Mouse (Mus musculus): Measurements from ENCODE around the gene Naif1.

DNA sequence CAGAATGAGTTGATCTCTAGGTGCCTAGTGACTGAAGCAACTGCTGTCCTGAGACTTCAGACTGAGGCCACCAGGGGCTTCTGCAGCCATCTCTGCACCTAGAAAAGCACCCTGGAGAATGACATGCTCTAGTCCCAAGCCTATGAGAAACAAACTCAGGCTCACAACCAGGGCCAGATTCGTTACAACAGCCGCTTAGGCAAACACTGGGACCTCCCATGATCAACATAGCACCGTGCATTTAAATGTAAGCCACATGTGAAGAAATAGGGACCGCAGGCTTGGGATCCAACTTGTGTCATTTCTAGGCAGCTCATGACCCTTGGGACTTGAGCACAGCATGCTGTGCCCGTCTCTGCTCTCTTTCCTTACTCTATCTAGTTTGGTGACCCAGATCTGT is 22.5 kb upstream of the Naif1 start:
- no peak; the same call in 1 of the 2 replicates for TF ChIP-seq CTCF (conservative IDR thresholded peaks at IDR 0.05; ENCODE audit: low read length)
- no peak for TF ChIP-seq NANOG (IDR thresholded peaks at IDR 0.05; ENCODE audit: borderline replicate concordance, low read length)

Data from E14TG2a.4 (cell line).